Mouse (Mus musculus) frontal cortex, adult (tissue): ENCODE results near the gene Ttc6.

Experiments used
- ATAC-seq: cut with Nextera tagmentation; 2 replicates; pipeline ENCODE4 v1.9.2; 2017; ENCODE audit warnings: mild to moderate bottlenecking, moderate library complexity, mixed read lengths; ENCODE audit not compliant: low TSS enrichment

The Ttc6 gene

DNA sequence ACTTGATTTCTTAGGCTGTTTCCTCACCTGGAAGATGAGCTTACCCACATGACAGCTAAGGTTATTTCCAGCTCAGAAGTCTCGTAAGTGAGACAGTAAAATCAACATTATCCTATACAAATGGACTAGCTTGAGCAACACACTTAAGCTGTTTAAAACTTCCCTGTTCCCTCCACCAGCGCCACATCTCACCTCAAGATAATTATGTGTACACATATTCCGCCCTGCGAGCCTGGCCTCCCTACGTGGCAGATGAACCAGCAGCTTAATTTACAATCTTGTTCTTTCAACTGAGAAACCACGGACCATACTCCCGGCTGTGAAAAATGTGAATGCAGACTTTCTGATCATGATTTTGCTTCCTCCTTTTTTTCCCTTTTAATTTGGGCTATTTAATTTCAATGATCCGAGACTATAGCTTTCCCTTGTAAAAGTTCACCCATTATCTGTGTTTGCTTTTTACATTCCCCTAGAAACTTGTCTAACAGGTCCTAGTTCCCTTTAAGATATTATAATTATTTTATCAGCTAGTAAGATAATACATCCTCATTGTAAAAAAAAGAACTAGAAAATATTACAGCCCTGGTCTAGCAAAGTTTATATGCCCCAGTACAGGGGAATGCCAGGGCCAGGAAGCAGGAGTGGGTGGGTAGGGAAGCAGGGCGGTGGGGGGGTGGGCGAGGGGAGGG lies 99.2 kb downstream of the Ttc6 start:
- no peak for ATAC-seq

DNA sequence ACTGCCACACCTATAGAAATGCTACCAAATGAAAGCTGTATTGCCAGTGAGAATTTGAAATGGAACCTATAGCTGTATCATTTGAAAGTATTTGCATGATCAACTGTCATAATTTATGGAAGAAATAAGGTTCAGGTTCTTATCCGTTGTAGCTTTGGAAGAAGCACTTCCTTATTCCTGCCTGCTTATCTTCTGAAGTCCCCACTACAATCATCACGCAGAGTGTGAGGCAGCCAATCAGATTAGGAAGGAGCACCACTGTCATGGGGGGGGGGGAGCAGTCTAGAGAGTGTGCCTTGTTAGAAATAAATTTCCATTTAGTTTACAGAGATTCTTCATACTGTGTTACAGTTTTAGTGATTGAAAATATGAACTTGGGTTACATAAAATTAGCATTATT lies 108.5 kb downstream of the Ttc6 start:
- no peak for ATAC-seq

DNA sequence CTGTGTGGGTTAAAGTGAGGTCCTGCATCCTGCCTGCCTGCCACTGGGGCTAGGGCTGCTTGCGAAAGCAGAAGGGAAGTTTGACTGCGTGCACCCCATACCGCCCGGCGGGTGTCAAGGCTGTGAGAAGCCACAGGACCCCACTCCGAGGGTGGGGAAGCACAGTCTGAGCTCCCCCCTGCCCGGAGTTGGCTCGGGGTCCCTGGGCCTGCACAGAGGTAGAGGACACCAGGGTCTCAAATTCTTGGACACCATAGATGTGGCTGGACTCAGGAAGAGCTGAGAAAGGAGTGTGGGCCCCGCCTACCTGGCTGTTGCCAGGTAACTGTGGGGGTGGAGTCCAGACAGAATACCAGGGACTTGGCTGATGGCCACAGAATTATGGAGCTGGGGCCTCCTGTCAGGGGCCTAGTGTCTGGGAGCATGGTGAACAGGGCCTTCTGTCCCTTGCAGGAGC lies 121.1 kb downstream of the Ttc6 start:
- ATAC-seq, result no peak

DNA sequence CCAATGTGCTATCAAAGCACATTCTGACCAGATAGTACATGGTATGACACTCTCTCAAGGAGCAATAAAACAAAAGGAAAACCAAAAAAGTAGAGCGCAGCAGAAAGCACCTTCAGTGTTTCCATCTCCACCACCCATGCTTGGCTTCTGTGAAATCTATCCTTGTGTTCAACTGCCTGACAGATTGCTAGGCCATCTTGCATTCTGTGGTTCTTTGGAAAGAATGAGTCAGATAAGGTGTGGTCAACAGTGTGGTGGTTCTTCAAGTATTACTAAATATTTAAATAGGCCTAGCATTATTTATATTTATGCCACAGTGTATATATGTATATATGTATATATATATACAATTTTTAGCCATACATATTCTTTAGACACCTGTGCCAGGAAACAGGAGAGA lies 146.1 kb downstream of the Ttc6 start:
- no peak for ATAC-seq

DNA sequence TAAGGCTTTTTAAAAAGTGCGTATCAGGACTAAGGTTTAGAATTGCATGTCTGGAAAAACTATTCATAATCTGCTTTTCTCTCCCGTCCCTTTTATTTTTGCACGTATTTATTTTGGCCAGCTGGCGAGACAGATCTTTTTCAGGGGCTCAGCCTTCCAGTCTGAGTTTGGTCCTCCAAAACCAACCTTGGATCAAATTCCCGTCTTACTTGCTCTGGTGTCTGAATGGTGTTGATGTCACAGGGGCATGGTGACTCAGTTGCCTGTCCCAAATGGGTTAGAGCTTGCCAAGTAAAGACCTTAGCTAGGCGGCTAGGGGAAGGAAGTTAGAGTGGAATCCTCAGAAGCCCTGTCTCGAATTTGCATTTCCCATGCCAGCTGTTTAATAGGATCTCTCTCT lies 200.8 kb downstream of the Ttc6 start:
- ATAC-seq, result no peak

DNA sequence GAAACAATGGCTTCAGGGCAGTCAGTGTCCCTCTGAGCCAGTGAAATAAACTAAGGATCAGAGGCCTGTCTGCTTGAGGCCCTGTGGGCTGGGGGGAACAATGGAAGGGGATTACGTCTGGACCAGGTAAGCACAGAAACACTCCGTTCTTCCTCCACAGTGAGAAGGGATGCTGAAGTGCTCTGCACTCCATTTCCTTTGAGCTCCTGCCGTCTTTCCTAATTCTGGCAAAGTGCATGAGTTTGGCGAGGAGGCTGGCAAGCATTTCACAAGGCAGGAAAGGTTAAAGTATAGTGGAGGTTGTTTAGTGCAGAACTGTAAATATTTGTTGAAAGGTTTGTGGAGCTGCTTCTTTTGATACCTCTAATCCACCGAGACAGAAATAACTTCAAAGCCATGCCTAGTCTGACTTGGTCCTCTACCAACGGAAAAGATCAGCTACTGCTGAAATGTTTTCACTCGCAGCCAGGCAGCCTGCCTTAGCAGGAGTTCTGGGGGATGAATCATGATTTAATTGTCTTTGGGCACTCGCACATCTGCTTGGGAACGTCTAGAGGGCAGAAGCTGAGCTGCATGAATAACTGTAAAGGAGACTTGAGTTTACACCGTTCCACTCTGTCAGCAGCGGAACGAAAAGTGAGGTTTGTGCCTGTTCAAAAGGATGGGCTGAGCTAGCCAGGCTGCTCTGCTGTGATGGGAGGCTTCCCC lies 212.5 kb downstream of the Ttc6 start:
- ATAC-seq, result peak; percentile 83

DNA sequence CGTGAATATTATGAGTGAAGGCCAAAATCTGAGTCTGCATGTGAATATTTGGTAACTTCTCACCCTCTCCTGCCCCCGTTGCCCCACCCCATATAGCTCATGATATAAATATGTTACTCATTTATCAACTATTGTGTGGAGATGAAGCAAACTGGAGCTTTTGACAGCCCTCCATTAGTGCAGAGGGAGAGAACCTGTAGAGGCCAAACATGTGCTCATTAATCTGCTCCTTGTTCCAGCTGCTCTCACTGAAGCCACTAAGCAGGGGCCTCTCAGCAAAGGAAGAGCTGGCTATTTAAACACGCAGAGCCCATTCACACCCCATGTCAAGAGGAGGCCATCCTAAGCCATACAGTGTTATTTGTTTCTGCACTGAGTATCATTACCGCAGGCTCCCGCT lies 218.0 kb downstream of the Ttc6 start:
- ATAC-seq, result no peak

DNA sequence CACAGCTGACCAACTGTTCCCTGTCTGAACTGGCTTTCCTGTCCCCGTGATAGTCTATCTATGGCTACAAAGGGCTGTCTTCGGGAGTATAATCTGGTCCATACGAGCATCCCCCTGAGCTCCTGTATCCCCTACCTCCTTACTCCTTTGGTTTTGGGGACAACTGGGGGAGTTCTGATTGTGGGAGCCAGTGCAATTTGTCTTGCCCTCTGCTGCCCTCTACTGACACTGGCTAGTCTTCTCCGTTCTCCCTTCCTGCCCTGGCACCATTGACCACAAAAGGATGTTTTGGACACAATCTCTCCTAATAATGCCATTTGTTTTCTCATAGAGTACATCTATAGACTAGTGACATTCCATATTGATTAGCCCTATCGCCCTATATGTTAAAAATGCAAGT lies 223.6 kb downstream of the Ttc6 start:
- ATAC-seq, result peak; percentile 86
